Comparison of ENCODE assay signal across 14 mouse cellular contexts in the genomic region with DNA sequence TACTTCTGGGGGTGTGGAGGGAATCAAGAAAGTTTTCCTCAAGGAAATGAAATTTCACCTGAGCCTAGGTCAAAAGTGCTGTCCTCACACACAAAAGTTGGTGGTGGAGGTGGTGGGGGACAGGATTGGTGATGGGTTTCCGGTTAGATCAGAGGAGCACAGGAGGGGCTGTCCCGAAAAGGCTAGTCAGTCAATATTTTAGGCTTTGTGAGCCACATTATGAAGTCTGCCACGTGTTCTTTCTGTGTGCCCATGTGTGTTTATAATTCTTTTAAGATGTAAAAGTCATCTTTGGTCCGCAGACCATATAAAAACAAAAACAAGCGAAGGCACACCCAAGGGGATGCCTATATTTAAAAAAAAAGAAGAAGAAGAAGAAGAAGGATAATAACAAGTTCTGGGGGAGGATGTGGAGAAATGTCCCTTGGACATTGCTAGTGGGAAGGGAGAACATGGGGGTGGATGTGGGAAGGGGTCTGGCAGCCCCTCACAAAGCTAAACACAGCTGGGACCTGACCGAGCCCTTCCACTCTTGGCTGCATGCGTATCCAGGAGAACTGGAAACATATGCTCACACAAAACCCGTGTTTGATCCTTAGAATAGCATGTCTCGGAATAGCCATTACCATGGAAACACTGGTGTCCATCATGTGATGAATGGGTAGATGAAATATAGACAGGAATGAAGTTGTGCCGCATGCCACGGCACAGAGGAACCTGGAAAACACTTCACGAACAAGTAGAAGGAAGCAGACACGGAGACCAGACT.
DNase-seq lines count a peak whose midpoint lies in the region; ATAC-seq and TF ChIP-seq lines count a peak whose summit lies in the region.
"Had no signal": no experiment of that assay in that cellular context is flagged by ENCODE, and none has a peak within 500 bp of the region (broad histone marks: within the 10 kb centered on the region; RNA-seq: fewer than 3 reads in every experiment).

No protein-coding gene starts in this region.

- no peaks in the 10 kb centered on the region for H3K9me3 ChIP-seq in hindbrain, embryonic 11.5 days (ENCODE audit: control insufficient read depth, low read length)
- H3K9me3 ChIP-seq in hindbrain, embryonic 16.5 days (ENCODE audit: control insufficient read depth, low read length): no peaks in the 10 kb centered on the region
- no peaks in the 10 kb centered on the region for H3K9me3 ChIP-seq in embryonic facial prominence, embryonic 15.5 days (replicated peaks)
- no peaks in the 10 kb centered on the region for H3K9me3 ChIP-seq in midbrain, embryonic 11.5 days (ENCODE audit: control insufficient read depth, low read length)
- H3K9me3 ChIP-seq: forebrain, embryonic 15.5 days had no signal

- TF ChIP-seq CTCF in brain, embryonic 14.5 days (IDR thresholded peaks at IDR 0.05; ENCODE audit: borderline replicate concordance, extremely low read depth, insufficient read depth, insufficient read length): no peak

- 75% methylated on average over 13 of the region's 13 CpGs for WGBS in hindbrain, embryonic 11.5 days
- WGBS in hindbrain, embryonic 16.5 days: 59% methylated on average over 13 of the region's 13 CpGs
- WGBS in embryonic facial prominence, embryonic 15.5 days: 31% methylated on average over 13 of the region's 13 CpGs
- WGBS in midbrain, embryonic 11.5 days: 77% methylated on average over 13 of the region's 13 CpGs

- no peak for TF ChIP-seq POLR2A in brain, embryonic 14.5 days (IDR thresholded peaks at IDR 0.05; ENCODE audit: borderline replicate concordance, extremely low read depth, insufficient read depth, insufficient read length, poor library complexity, severe bottlenecking)

- H3K27me3 ChIP-seq in hindbrain, embryonic 11.5 days (ENCODE audit: control insufficient read depth, insufficient read depth, low read length): no peaks in the 10 kb centered on the region
- H3K27me3 ChIP-seq in hindbrain, embryonic 16.5 days (replicated peaks; ENCODE audit: control insufficient read depth, insufficient read depth, low read length): no peaks in the 10 kb centered on the region
- no peaks in the 10 kb centered on the region for H3K27me3 ChIP-seq in embryonic facial prominence, embryonic 15.5 days
- no peaks in the 10 kb centered on the region for H3K27me3 ChIP-seq in midbrain, embryonic 11.5 days (ENCODE audit: control insufficient read depth, insufficient read depth, low read length)
- H3K27me3 ChIP-seq: forebrain, embryonic 15.5 days had no signal

- H3K36me3 ChIP-seq in hindbrain, embryonic 11.5 days (ENCODE audit: control insufficient read depth, insufficient read depth, low read length): no peaks in the 10 kb centered on the region
- no peaks in the 10 kb centered on the region for H3K36me3 ChIP-seq in hindbrain, embryonic 16.5 days (ENCODE audit: control insufficient read depth, insufficient read depth, low read length)
- H3K36me3 ChIP-seq in embryonic facial prominence, embryonic 15.5 days: no peaks in the 10 kb centered on the region
- no peaks in the 10 kb centered on the region for H3K36me3 ChIP-seq in midbrain, embryonic 11.5 days (ENCODE audit: control insufficient read depth, insufficient read depth, low read length)
- H3K36me3 ChIP-seq: forebrain, embryonic 15.5 days had no signal

- no peak overlapping the region for H3K9ac ChIP-seq in hindbrain, embryonic 11.5 days (ENCODE audit: low read depth, low read length)
- no peak overlapping the region for H3K9ac ChIP-seq in hindbrain, embryonic 16.5 days (ENCODE audit: low read depth, low read length)
- H3K9ac ChIP-seq in embryonic facial prominence, embryonic 15.5 days: no peak overlapping the region
- H3K9ac ChIP-seq in midbrain, embryonic 11.5 days (ENCODE audit: low read length): no peak overlapping the region
- H3K9ac ChIP-seq: forebrain, embryonic 15.5 days had no signal

- peaks cover 2% of the 10 kb centered on the region; the same call in 1 of the 2 replicates for H3K4me1 ChIP-seq in hindbrain, embryonic 11.5 days (replicated peaks; ENCODE audit: control insufficient read depth, insufficient read depth, low read length)
- H3K4me1 ChIP-seq in hindbrain, embryonic 16.5 days (ENCODE audit: control insufficient read depth, insufficient read depth, low read depth, low read length): peaks cover 8% of the 10 kb centered on the region
- peaks cover 36% of the 10 kb centered on the region for H3K4me1 ChIP-seq in embryonic facial prominence, embryonic 15.5 days
- H3K4me1 ChIP-seq in midbrain, embryonic 11.5 days (ENCODE audit: control insufficient read depth, insufficient read depth, low read length): no peaks in the 10 kb centered on the region
- H3K4me1 ChIP-seq: megakaryocyte, embryonic 14.5 days had no signal

- H3K4me3 ChIP-seq in hindbrain, embryonic 11.5 days (ENCODE audit: low read depth, low read length): no peak overlapping the region
- H3K4me3 ChIP-seq in hindbrain, embryonic 16.5 days (ENCODE audit: low read length): no peak overlapping the region
- no peak overlapping the region for H3K4me3 ChIP-seq in embryonic facial prominence, embryonic 15.5 days (replicated peaks)
- no peak overlapping the region for H3K4me3 ChIP-seq in midbrain, embryonic 11.5 days (ENCODE audit: low read depth, low read length)
- H3K4me3 ChIP-seq: forebrain, embryonic 15.5 days; megakaryocyte, embryonic 14.5 days had no signal

- no peak for DNase-seq in hindbrain, embryonic 11.5 days (ENCODE audit: low spot score)
- DNase-seq in brain, embryonic 14.5 days (ENCODE audit: low read depth): peak; percentile 8
- peak; percentile 48 to 77 for DNase-seq in right cerebral cortex, postnatal 10 days (ENCODE audit: low spot score in 2 of 2)
- no peak for DNase-seq in cerebellum, adult 18-20 months
- DNase-seq in midbrain, embryonic 11.5 days (ENCODE audit: low spot score, missing footprints): no peak
- no peak for DNase-seq in gastrocnemius, adult 18-20 months (ENCODE audit: low spot score)
- DNase-seq: cerebellum, adult 9-10 months; kidney, adult 2 months; retina, postnatal 1 day had no signal

- ATAC-seq in hindbrain, embryonic 11.5 days (ENCODE audit: low FRiP score): no peak
- no peak for ATAC-seq in hindbrain, embryonic 16.5 days
- peak; percentile 72 for ATAC-seq in embryonic facial prominence, embryonic 15.5 days (ENCODE audit: insufficient number of reproducible peaks, low FRiP score, low TSS enrichment, low read depth)
- no peak for ATAC-seq in midbrain, embryonic 11.5 days (ENCODE audit: low FRiP score)
- ATAC-seq: forebrain, embryonic 15.5 days; hindbrain, postnatal 0 days had no signal

- H3K27ac ChIP-seq in hindbrain, embryonic 11.5 days (ENCODE audit: low read depth, low read length): 0 out of 2 replicates have a peak overlapping the region, but pooled peaks have one; percentile 36
- no peak overlapping the region for H3K27ac ChIP-seq in hindbrain, embryonic 16.5 days (ENCODE audit: low read depth, low read length)
- H3K27ac ChIP-seq in embryonic facial prominence, embryonic 15.5 days (replicated peaks): peak overlapping the region; percentile 72
- H3K27ac ChIP-seq in midbrain, embryonic 11.5 days (ENCODE audit: low read depth, low read length): no peak overlapping the region
- H3K27ac ChIP-seq: forebrain, embryonic 15.5 days; hindbrain, postnatal 0 days had no signal

- H3K4me2 ChIP-seq in hindbrain, embryonic 11.5 days (replicated peaks; ENCODE audit: low read depth, low read length): no peak overlapping the region
- no peak overlapping the region for H3K4me2 ChIP-seq in hindbrain, embryonic 16.5 days (ENCODE audit: low read length)
- no peak overlapping the region for H3K4me2 ChIP-seq in embryonic facial prominence, embryonic 15.5 days (replicated peaks)
- no peak overlapping the region for H3K4me2 ChIP-seq in midbrain, embryonic 11.5 days
- H3K4me2 ChIP-seq: forebrain, embryonic 15.5 days had no signal

Comparison
In these comparisons a context has a peak if more than half of its experiments do, and no peak if none do; other contexts are left out.
1. H3K27ac ChIP-seq: peak in hindbrain, embryonic 11.5 days (single experiment) and embryonic facial prominence, embryonic 15.5 days (single experiment); none in hindbrain, embryonic 16.5 days (single experiment) and midbrain, embryonic 11.5 days (single experiment).
2. DNase-seq: peak in brain, embryonic 14.5 days (single experiment) and right cerebral cortex, postnatal 10 days (2 of 2); none in hindbrain, embryonic 11.5 days (single experiment), cerebellum, adult 18-20 months (0 of 2), midbrain, embryonic 11.5 days (single experiment) and gastrocnemius, adult 18-20 months (single experiment).